Mouse (Mus musculus) heart, embryonic 14.5 days (tissue): ENCODE results near the gene Abca3. TPM values are rescaled to one million over a fixed set of nuclear protein-coding genes. Genes with fewer than 3 reads are reported as not detected.

Source experiments
- ATAC-seq: fragments of 200-750 bp; cut with Nextera tagmentation; 2 replicates; pipeline ENCODE4 v1.8.0; 2017; ENCODE audit warnings: low read depth, moderate TSS enrichment; ENCODE audit not compliant: insufficient number of reproducible peaks, insufficient read depth, low FRiP score
- H3K27ac ChIP-seq, 2 experiments: fragments of 200-500 bp in 1 of 2; fragments of 300-500 bp in 1 of 2; sonication (generic) in 1 of 2; replicated peaks in 1 of 2; 2 replicates each; pipeline ENCODE4 v1.5.1; 2012 to 2014; ENCODE audit warnings: low read depth in 2 of 2, low read length in 2 of 2, control low read depth in 1 of 2, mild to moderate bottlenecking in 1 of 2, mixed read lengths in 1 of 2; ENCODE audit not compliant: control insufficient read depth in 1 of 2, insufficient read depth in 1 of 2
- H3K27me3 ChIP-seq: fragments of 300-500 bp; sonication (generic); 2 replicates; pipeline ENCODE4 v1.6.1; 2014; ENCODE audit warnings: mild to moderate bottlenecking, low read length, control low read depth; ENCODE audit not compliant: control insufficient read depth, insufficient read depth
- H3K36me3 ChIP-seq: fragments of 300-500 bp; sonication (generic); 2 replicates; pipeline ENCODE4 v1.6.1; 2014; ENCODE audit warnings: mild to moderate bottlenecking, control low read depth, low read length, mixed read lengths; ENCODE audit not compliant: control insufficient read depth, insufficient read depth
- H3K4me1 ChIP-seq, 2 experiments: fragments of 200-500 bp in 1 of 2; fragments of 300-500 bp in 1 of 2; sonication (generic) in 1 of 2; 2 replicates each; pipeline ENCODE4 v1.6.1; 2012 to 2014; ENCODE audit warnings: low read length in 2 of 2, control low read depth in 1 of 2, mixed read lengths in 1 of 2; ENCODE audit not compliant: control insufficient read depth in 2 of 2, insufficient read depth in 2 of 2
- H3K4me2 ChIP-seq: fragments of 300-500 bp; sonication (generic); 2 replicates; pipeline ENCODE4 v1.6.1; 2014; ENCODE audit warnings: mild to moderate bottlenecking, low read length
- H3K4me3 ChIP-seq, 2 experiments: fragments of 200-500 bp in 1 of 2; fragments of 300-500 bp in 1 of 2; sonication (generic) in 1 of 2; 2 replicates each; pipeline ENCODE4 v1.5.1; 2012 to 2014; ENCODE audit warnings: low read length in 2 of 2, mild to moderate bottlenecking in 2 of 2, control low read depth in 1 of 2, low read depth in 1 of 2, moderate library complexity in 1 of 2; ENCODE audit not compliant: control insufficient read depth in 1 of 2, insufficient read depth in 1 of 2
- H3K9ac ChIP-seq: fragments of 300-500 bp; sonication (generic); 2 replicates; pipeline ENCODE4 v1.6.1; 2014; ENCODE audit warnings: mild to moderate bottlenecking, low read length
- H3K9me3 ChIP-seq: fragments of 300-500 bp; sonication (generic); 2 replicates; pipeline ENCODE4 v1.6.1; 2016; ENCODE audit warnings: low read length, control low read depth; ENCODE audit not compliant: control insufficient read depth
- WGBS: fragments of 180-500 bp; shearing (Covaris S2); extraction: QIAGEN DNeasy Blood & Tissue Kit; methylation state at CpG from one replicate; pipeline ENCODE4 v1.1.7; 2014; 5-methylcytosine and 5-hydroxymethylcytosine counted together
- polyA plus RNA-seq: library from polyadenylated mRNA; unstranded; fragments of >200 nt; fragmentation: Nextera tagmentation; extraction: Ambion mirVana; gene quantifications from 2 replicates; pipeline ENCODE4 v1.2.1, GENCODE M21; 2014

Gene Abca3
- polyA plus RNA-seq, 1 experiment from 2014 or later: 8.6 TPM

- H3K9me3 ChIP-seq: no peaks in the 10 kb centered on the region
- peaks cover 84% of the 10 kb centered on the region for H3K36me3 ChIP-seq
- H3K9ac ChIP-seq: no peak overlapping the region
- H3K27me3 ChIP-seq: no peaks in the 10 kb centered on the region
- H3K27ac ChIP-seq: no peak overlapping the region
- H3K4me1 ChIP-seq: no peaks in the 10 kb centered on the region
- H3K4me3 ChIP-seq: no peak overlapping the region
- ATAC-seq: no peak
- no peak overlapping the region for H3K4me2 ChIP-seq
- 86% methylated on average over 14 of the region's 14 CpGs for WGBS
These were observed 90.4 kb downstream of the Abca3 start for GRCm38 (mm10) chr17:24442107-24442506.

- no peak within 1 kb of the TSS for H3K4me2 ChIP-seq
- WGBS: 75% methylated on average over 7 of the region's 7 CpGs
- no peak for ATAC-seq
These were observed 90.9 kb downstream of the Abca3 start, which contains the start of gene Dnase1l2 for GRCm38 (mm10) chr17:24442632-24443155. Gene Dnase1l2, minus strand, starts transcription at chr17:24443105.

GRCm38 (mm10) chr17:24443409-24443808, 91.7 kb downstream of the Abca3 start:
- Histone ChIP-seq H3K36me3 (peaks cover 85% of the 10 kb centered on the region), H3K27ac (no peak overlapping the region), H3K4me3 (no peak overlapping the region), H3K4me2 (no peak overlapping the region), H3K27me3 (no peaks in the 10 kb centered on the region), H3K9ac (no peak overlapping the region), H3K4me1 (no peaks in the 10 kb centered on the region), H3K9me3 (no peaks in the 10 kb centered on the region)
- WGBS: 72% methylated on average over 4 of the region's 4 CpGs
- ATAC-seq: no peak

More at GRCm38 (mm10) chr17:24442632-24443155, 90.9 kb downstream of the Abca3 start, which contains the start of gene Dnase1l2:
- no peak within 1 kb of the TSS for H3K4me3 ChIP-seq
- no peak within 1 kb of the TSS for H3K9ac ChIP-seq
- H3K36me3 ChIP-seq: peaks cover 85% of the 10 kb centered on the region
- no peak within 1 kb of the TSS for H3K27ac ChIP-seq
- H3K27me3 ChIP-seq: no peaks in the 10 kb centered on the region
- no peaks in the 10 kb centered on the region for H3K4me1 ChIP-seq
- no peaks in the 10 kb centered on the region for H3K9me3 ChIP-seq

GRCm38 (mm10) chr17:24446590-24446989, 94.8 kb downstream of the Abca3 start:
- no peak for ATAC-seq
- Histone ChIP-seq H3K36me3 (peaks cover 91% of the 10 kb centered on the region), H3K27me3 (no peaks in the 10 kb centered on the region), H3K4me2 (no peak overlapping the region), H3K4me1 (no peaks in the 10 kb centered on the region), H3K4me3 (no peak overlapping the region), H3K9ac (no peak overlapping the region), H3K9me3 (no peaks in the 10 kb centered on the region), H3K27ac (no peak overlapping the region)
- WGBS: 93% methylated on average over 8 of the region's 8 CpGs

- WGBS: 93% methylated on average over 6 of the region's 6 CpGs
- H3K4me2 ChIP-seq: no peak overlapping the region
- H3K9ac ChIP-seq: no peak overlapping the region
- peaks cover 72% of the 10 kb centered on the region for H3K36me3 ChIP-seq
- H3K4me1 ChIP-seq: peaks cover 0 to 14% of the 10 kb centered on the region in 2 experiments; a peak in 2 of 4 replicates
- ATAC-seq: no peak
- no peaks in the 10 kb centered on the region for H3K27me3 ChIP-seq
- H3K9me3 ChIP-seq: no peaks in the 10 kb centered on the region
- no peak overlapping the region for H3K4me3 ChIP-seq
- no peak overlapping the region for H3K27ac ChIP-seq
These were observed 97.8 kb downstream of the Abca3 start for GRCm38 (mm10) chr17:24449507-24449906.

- 95% methylated on average over 6 of the region's 6 CpGs for WGBS
- no peaks in the 10 kb centered on the region for H3K27me3 ChIP-seq
- H3K4me1 ChIP-seq: peaks cover 0 to 19% of the 10 kb centered on the region in 2 experiments; a peak in 2 of 4 replicates
- no peak for ATAC-seq
- peaks cover 55% of the 10 kb centered on the region for H3K36me3 ChIP-seq
- H3K9me3 ChIP-seq: no peaks in the 10 kb centered on the region
- no peak overlapping the region for H3K9ac ChIP-seq
- no peak overlapping the region for H3K4me2 ChIP-seq
- H3K4me3 ChIP-seq: no peak overlapping the region
- H3K27ac ChIP-seq: no peak overlapping the region
These were observed 99.5 kb downstream of the Abca3 start for GRCm38 (mm10) chr17:24451220-24451619.

- H3K9ac ChIP-seq: no peak overlapping the region
- peaks cover 0 to 19% of the 10 kb centered on the region in 2 experiments; a peak in 2 of 4 replicates for H3K4me1 ChIP-seq
- H3K27ac ChIP-seq: no peak overlapping the region
- H3K27me3 ChIP-seq: no peaks in the 10 kb centered on the region
- peaks cover 34% of the 10 kb centered on the region for H3K36me3 ChIP-seq
- H3K4me2 ChIP-seq: peak overlapping the region; percentile 66
- no peak overlapping the region for H3K4me3 ChIP-seq
- 86% methylated on average over 2 of the region's 2 CpGs for WGBS
- no peak for ATAC-seq
- H3K9me3 ChIP-seq: no peaks in the 10 kb centered on the region
These were observed 101.6 kb downstream of the Abca3 start for GRCm38 (mm10) chr17:24453372-24453771.
